Mouse (Mus musculus) adrenal gland, adult 10 weeks (tissue): ENCODE measurements around the gene Gm11492. TPM values are rescaled to one million over a fixed set of nuclear protein-coding genes. Genes with fewer than 3 reads are reported as not detected.

Source experiments
- polyA plus RNA-seq: library from polyadenylated mRNA; stranded (reverse); fragments of 350-450 nt; fragmentation: Illumina TruSeq; extraction: RNeasy Lipid Tissue Mini Kit (QIAGEN cat#74804); gene quantifications from one replicate; pipeline ENCODE4 v1.2.3, GENCODE M21; 2014; ENCODE audit warnings: low read depth, low replicate concordance

The Gm11492 gene
- polyA plus RNA-seq = not detected

GRCm38 (mm10) chr11:87566501-87566900 lies at the start of gene Gm11492:
Gene Gm11492 (plus strand): TSS chr11:87566653.

DNA sequence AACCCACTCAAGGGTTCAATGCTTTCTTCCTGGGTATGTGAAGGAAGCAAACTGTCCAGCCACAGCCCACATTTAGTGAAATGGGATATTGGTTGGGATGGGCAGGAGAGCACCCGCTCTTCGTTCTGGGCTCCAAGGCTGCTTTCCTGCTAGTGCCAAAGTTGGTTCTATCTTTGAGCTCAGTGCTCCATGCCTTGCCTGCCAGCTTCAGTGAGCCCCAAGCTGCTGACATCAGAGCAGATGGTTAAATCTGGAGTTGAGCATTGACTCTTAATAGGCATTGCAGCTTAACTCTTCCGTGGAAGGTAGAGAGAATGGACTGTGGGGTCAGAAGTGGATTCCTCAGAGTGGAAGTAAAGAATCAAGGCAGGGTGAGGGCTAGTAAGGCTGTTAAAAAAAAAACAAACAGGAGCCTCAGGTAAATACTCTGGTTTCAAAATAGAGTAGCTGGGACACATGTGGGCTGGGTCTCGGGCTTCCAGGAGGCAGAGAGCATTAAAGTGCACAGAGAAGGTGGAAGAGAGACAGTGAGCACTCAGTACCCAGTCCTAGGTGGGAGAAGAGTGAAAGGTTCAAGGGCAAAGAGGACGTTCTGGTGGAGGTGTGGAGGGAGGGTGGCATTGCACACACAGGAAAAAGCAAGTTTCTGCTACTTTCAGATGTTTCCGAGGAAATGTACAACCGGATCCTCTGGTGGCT lies 2.0 kb downstream of the Gm11492 start, which contains the start of gene Sept4:
Gene Sept4 (plus strand): TSS at position 649 of the 699 bp plus-strand sequence.

DNA sequence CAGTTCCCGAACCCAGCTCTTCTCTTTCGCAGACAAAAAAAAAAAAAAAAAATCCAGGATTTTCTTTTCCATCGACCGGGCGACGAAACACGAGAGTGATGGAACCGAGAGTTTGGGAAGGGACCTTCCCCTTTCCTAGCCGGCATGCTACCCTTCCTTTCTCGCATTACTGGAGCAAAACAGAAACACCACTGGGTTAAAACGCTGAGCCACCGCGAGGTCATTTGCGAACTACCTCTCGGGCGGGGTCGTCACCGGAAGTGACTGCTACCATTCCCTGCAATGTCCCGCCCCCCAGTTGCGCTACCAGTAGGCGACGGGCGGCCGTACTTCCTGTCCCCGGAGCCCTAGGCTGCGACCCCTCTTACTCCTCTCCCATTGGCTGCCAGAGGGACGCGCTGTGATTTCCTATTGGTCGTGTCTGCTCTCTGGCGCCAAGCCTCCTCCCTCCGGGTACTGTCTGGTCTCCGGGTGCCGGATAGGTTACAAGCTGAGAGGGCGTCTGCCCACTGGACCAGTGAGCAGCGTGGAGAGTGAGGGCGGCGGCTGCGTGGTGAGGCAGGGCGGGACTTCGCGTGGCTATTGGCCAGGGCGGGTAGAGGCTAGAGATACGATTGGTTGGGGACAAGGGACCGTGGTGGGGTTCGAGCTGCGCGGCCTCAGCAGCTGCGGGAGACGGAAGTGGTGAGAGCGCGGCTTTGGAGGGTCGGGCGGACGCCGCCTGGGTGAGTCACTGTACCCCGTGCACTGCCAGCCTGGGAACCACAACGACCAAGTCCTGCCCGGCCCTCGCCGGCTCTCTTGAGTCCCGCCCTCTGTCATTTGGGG lies 25.3 kb downstream of the Gm11492 start, which contains the start of gene Mtmr4:
Gene Mtmr4 (plus strand): TSS at position 637 of the 828 bp plus-strand sequence.

GRCm38 (mm10) chr11:87616790-87617474 lies 50.5 kb downstream of the Gm11492 start, which contains the start of gene Hsf5:
Gene Hsf5 (plus strand): TSS chr11:87617164.

Other genes with a start within 250 kb of the Gm11492 start
- 68.2 TPM for gene Ppm1e, start 207.6 kb upstream of the Gm11492 start, polyA plus RNA-seq
- gene Rad51c, start 161.7 kb upstream of the Gm11492 start, polyA plus RNA-seq = 5.0 TPM
- gene Tex14, start 161.6 kb upstream of the Gm11492 start, polyA plus RNA-seq = 0.23 TPM
- gene Sept4, start 2.2 kb downstream of the Gm11492 start, polyA plus RNA-seq = 12.4 TPM
- 22.0 TPM for gene Mtmr4, start 25.5 kb downstream of the Gm11492 start, polyA plus RNA-seq
- not detected for gene Hsf5, start 50.5 kb downstream of the Gm11492 start, polyA plus RNA-seq
- 2.2 TPM for gene Rnf43, start 96.1 kb downstream of the Gm11492 start, polyA plus RNA-seq
- gene Supt4a, start 170.9 kb downstream of the Gm11492 start, polyA plus RNA-seq = 22.3 TPM
- not detected for gene Tspoap1, start 193.9 kb downstream of the Gm11492 start, polyA plus RNA-seq
- not detected for gene Mpo, start 226.9 kb downstream of the Gm11492 start, polyA plus RNA-seq